Mouse (Mus musculus) ovary, adult 10 weeks (tissue): ENCODE results near the gene Tmem74b. TPM values are rescaled to one million over a fixed set of nuclear protein-coding genes. Genes with fewer than 3 reads are reported as not detected.

ENCODE experiments used
- polyA plus RNA-seq: library from polyadenylated mRNA; stranded (reverse); fragments of 350-450 nt; fragmentation: Illumina TruSeq; extraction: RNeasy Lipid Tissue Mini Kit (QIAGEN cat#74804); gene quantifications from one replicate; pipeline ENCODE4 v1.2.3, GENCODE M21; 2014

Gene Tmem74b
- not detected for polyA plus RNA-seq

GRCm38 (mm10) chr2:151701231-151702145 lies at the start of gene Tmem74b:
Tmem74b (plus strand) TSS chr2:151702008.

GRCm38 (mm10) chr2:151668433-151668832 lies 33.4 kb upstream of the Tmem74b start, which contains the start of gene Rad21l:
Rad21l (minus strand) TSS chr2:151668533.

GRCm38 (mm10) chr2:151743845-151744244 lies 42.0 kb downstream of the Tmem74b start, which contains the start of gene Psmf1:
Psmf1 (minus strand) TSS chr2:151744186.

Other genes starting within 250 kb of the Tmem74b start
- gene 4921509C19Rik, start 225.9 kb upstream of the Tmem74b start, polyA plus RNA-seq, result not detected
- 36.2 TPM for gene Nsfl1c, start 207.8 kb upstream of the Tmem74b start, polyA plus RNA-seq
- gene Fkbp1a, start 159.5 kb upstream of the Tmem74b start, polyA plus RNA-seq, result 262 TPM
- not detected for gene Sdcbp2, start 129.4 kb upstream of the Tmem74b start, polyA plus RNA-seq
- gene Snph, start 69.4 kb upstream of the Tmem74b start, polyA plus RNA-seq, result 0.17 TPM
- gene Rad21l, start 33.5 kb upstream of the Tmem74b start, polyA plus RNA-seq, result 0.54 TPM
- gene Psmf1, start 42.2 kb downstream of the Tmem74b start, polyA plus RNA-seq, result 18.0 TPM
- gene Rspo4, start 140.9 kb downstream of the Tmem74b start, polyA plus RNA-seq, result not detected
- 0.43 TPM for gene Angpt4, start 209.2 kb downstream of the Tmem74b start, polyA plus RNA-seq